Mouse (Mus musculus) MEL (cell line): ENCODE measurements around the gene Lyg1. TPM values are rescaled to one million over a fixed set of nuclear protein-coding genes. Genes with fewer than 3 reads are reported as not detected.

Experiments
- DNase-seq: peaks from one replicate; pipeline ENCODE4 v3.0.0; 2011; ENCODE audit warnings: low read depth, low spot score
- H3K27ac ChIP-seq: 2 replicates; pipeline ENCODE4 v1.5.1; 2012; ENCODE audit warnings: low read depth, mild to moderate bottlenecking, control low read depth, low read length, moderate library complexity; ENCODE audit not compliant: control insufficient read depth
- H3K27me3 ChIP-seq, 2 experiments: fragments of 150-350 bp in 1 of 2; sonication (generic) in 1 of 2; 2 replicates each; pipeline ENCODE4 v1.6.1; 2012; ENCODE audit warnings: low read length in 2 of 2, mild to moderate bottlenecking in 2 of 2, improper control_type of control experiment in 1 of 2, moderate library complexity in 1 of 2; ENCODE audit not compliant: insufficient read depth in 2 of 2, control insufficient read depth in 1 of 2
- H3K36me3 ChIP-seq, 2 experiments: 2 replicates each; pipeline ENCODE4 v1.6.1; 2012 to 2014; ENCODE audit warnings: low read length in 2 of 2, improper control_type of control experiment in 1 of 2, inconsistent platforms in 1 of 2, mild to moderate bottlenecking in 1 of 2; ENCODE audit not compliant: insufficient read depth in 2 of 2, control insufficient read depth in 1 of 2
- H3K4me1 ChIP-seq, 2 experiments: fragments of 150-350 bp in 1 of 2; sonication (generic) in 1 of 2; 2 replicates each; pipeline ENCODE4 v1.6.1; 2012; ENCODE audit warnings: low read length in 2 of 2, improper control_type of control experiment in 1 of 2, mild to moderate bottlenecking in 1 of 2; ENCODE audit not compliant: insufficient read depth in 2 of 2, control insufficient read depth in 1 of 2
- H3K4me3 ChIP-seq, 2 experiments: fragments of 150-350 bp in 1 of 2; sonication (generic) in 1 of 2; 2 replicates each; pipeline ENCODE4 v1.5.1; 2012; ENCODE audit warnings: low read depth in 2 of 2, low read length in 2 of 2, mild to moderate bottlenecking in 2 of 2, moderate library complexity in 2 of 2, control low read depth in 1 of 2, improper control_type of control experiment in 1 of 2; ENCODE audit not compliant: control insufficient read depth in 1 of 2, insufficient read depth in 1 of 2
- H3K79me2 ChIP-seq: 2 replicates; pipeline ENCODE4 v1.6.1; 2012; ENCODE audit warnings: mild to moderate bottlenecking, low read length, moderate library complexity; ENCODE audit not compliant: control insufficient read depth, poor library complexity, insufficient read depth
- H3K9ac ChIP-seq: 2 replicates; pipeline ENCODE4 v1.6.1; 2012; ENCODE audit warnings: low read depth, mild to moderate bottlenecking, control low read depth, low read length, moderate library complexity; ENCODE audit not compliant: control insufficient read depth, poor library complexity, severe bottlenecking
- H3K9me3 ChIP-seq: fragments of 150-350 bp; sonication (generic); replicated peaks from 2 replicates; pipeline ENCODE4 v1.6.1; 2012; ENCODE audit warnings: mild to moderate bottlenecking, low read length, improper control_type of control experiment, moderate library complexity; ENCODE audit not compliant: insufficient read depth
- BHLHE40 ChIP-seq: IDR thresholded peaks from 2 replicates; pipeline ENCODE4 v1.6.1; 2012; ENCODE audit warnings: low read depth, mild to moderate bottlenecking, inconsistent platforms, low read length, improper control_type of control experiment, borderline replicate concordance
- CHD1 ChIP-seq: IDR thresholded peaks from 2 replicates; pipeline ENCODE4 v1.6.1; 2012; ENCODE audit warnings: low read depth, mild to moderate bottlenecking, inconsistent platforms, low read length, improper control_type of control experiment
- CHD2 ChIP-seq: IDR thresholded peaks from 2 replicates; pipeline ENCODE4 v1.6.1; 2011; ENCODE audit warnings: low read length, improper control_type of control experiment
- CTCF ChIP-seq, 3 experiments: IDR thresholded peaks in 2 of 3; conservative IDR thresholded peaks in 1 of 3; 2 replicates each; pipeline ENCODE4 v1.5.1; 2011 to 2012; ENCODE audit warnings: low read length in 3 of 3, low read depth in 2 of 3, mild to moderate bottlenecking in 2 of 3, improper control_type of control experiment in 1 of 3, inconsistent platforms in 1 of 3, mixed read lengths in 1 of 3, moderate library complexity in 1 of 3; ENCODE audit not compliant: control insufficient read depth in 1 of 3, insufficient read depth in 1 of 3, poor library complexity in 1 of 3, severe bottlenecking in 1 of 3
- E2F4 ChIP-seq: IDR thresholded peaks from 2 replicates; pipeline ENCODE4 v1.6.1; 2011; ENCODE audit warnings: low read depth, low read length, improper control_type of control experiment, borderline replicate concordance
- EP300 ChIP-seq, 2 experiments: IDR thresholded peaks; 2 replicates each; pipeline ENCODE4 v1.6.1; 2011; ENCODE audit warnings: improper control_type of control experiment in 2 of 2, low read length in 2 of 2, low read depth in 1 of 2, mild to moderate bottlenecking in 1 of 2
- ETS1 ChIP-seq: IDR thresholded peaks from 2 replicates; pipeline ENCODE4 v1.6.1; 2012; ENCODE audit warnings: low read depth, mild to moderate bottlenecking, inconsistent platforms, low read length, improper control_type of control experiment, moderate library complexity
- GABPA ChIP-seq: IDR thresholded peaks from 2 replicates; pipeline ENCODE4 v1.6.1; 2012; ENCODE audit warnings: low read depth, mild to moderate bottlenecking, inconsistent platforms, low read length, improper control_type of control experiment, moderate library complexity
- JUND ChIP-seq: IDR thresholded peaks from 2 replicates; pipeline ENCODE4 v1.6.1; 2011; ENCODE audit warnings: low read depth, mild to moderate bottlenecking, improper control_type of control experiment, low read length
- KAT2A ChIP-seq: conservative IDR thresholded peaks from 2 replicates; pipeline ENCODE4 v1.6.1; 2012; ENCODE audit warnings: low read depth, low read length, improper control_type of control experiment, inconsistent platforms
- MAFK ChIP-seq: IDR thresholded peaks from 2 replicates; pipeline ENCODE4 v1.6.1; 2011; ENCODE audit warnings: low read depth, mild to moderate bottlenecking, low read length, improper control_type of control experiment, borderline replicate concordance
- MAX ChIP-seq: IDR thresholded peaks from 2 replicates; pipeline ENCODE4 v1.6.1; 2011; ENCODE audit warnings: low read length, improper control_type of control experiment
- MAZ ChIP-seq: IDR thresholded peaks from 2 replicates; pipeline ENCODE4 v1.6.1; 2012; ENCODE audit warnings: low read depth, mild to moderate bottlenecking, inconsistent platforms, low read length, improper control_type of control experiment
- MEF2A ChIP-seq: IDR thresholded peaks from 2 replicates; pipeline ENCODE4 v1.6.1; 2014; ENCODE audit warnings: low read depth, mild to moderate bottlenecking, inconsistent platforms, low read length, improper control_type of control experiment; ENCODE audit not compliant: poor library complexity, insufficient replicate concordance, severe bottlenecking; ENCODE audit errors: extremely low read depth
- MXI1 ChIP-seq: IDR thresholded peaks from 2 replicates; pipeline ENCODE4 v1.6.1; 2011; ENCODE audit warnings: mild to moderate bottlenecking, low read depth, low read length, improper control_type of control experiment
- MYB ChIP-seq: IDR thresholded peaks from 2 replicates; pipeline ENCODE4 v1.6.1; 2011; ENCODE audit warnings: mild to moderate bottlenecking, low read depth, low read length, improper control_type of control experiment
- MYC ChIP-seq: IDR thresholded peaks from 2 replicates; pipeline ENCODE4 v1.6.1; 2011; ENCODE audit warnings: low read depth, mild to moderate bottlenecking, low read length, improper control_type of control experiment, moderate library complexity
- NELFE ChIP-seq: IDR thresholded peaks from 2 replicates; pipeline ENCODE4 v1.6.1; 2011; ENCODE audit warnings: low read depth, low read length, improper control_type of control experiment
- NRF1 ChIP-seq: IDR thresholded peaks from 2 replicates; pipeline ENCODE4 v1.6.1; 2014; ENCODE audit warnings: low read depth, mild to moderate bottlenecking, inconsistent platforms, low read length, improper control_type of control experiment, moderate library complexity; ENCODE audit not compliant: poor library complexity, insufficient read depth, severe bottlenecking
- POLR2AphosphoS2 ChIP-seq: IDR thresholded peaks from 2 replicates; pipeline ENCODE4 v1.6.1; 2011; ENCODE audit warnings: low read length, improper control_type of control experiment
- POLR2AphosphoS5 ChIP-seq: IDR thresholded peaks from 2 replicates; pipeline ENCODE4 v1.6.1; 2012; ENCODE audit warnings: low read depth, borderline replicate concordance, mild to moderate bottlenecking, inconsistent platforms, low read length, moderate library complexity, mixed read lengths
- RAD21 ChIP-seq: IDR thresholded peaks from 2 replicates; pipeline ENCODE4 v1.6.1; 2011; ENCODE audit warnings: mild to moderate bottlenecking, low read depth, low read length, improper control_type of control experiment
- RCOR1 ChIP-seq: IDR thresholded peaks from 2 replicates; pipeline ENCODE4 v1.6.1; 2012; ENCODE audit warnings: low read depth, mild to moderate bottlenecking, inconsistent platforms, low read length, improper control_type of control experiment
- SIN3A ChIP-seq: IDR thresholded peaks from 2 replicates; pipeline ENCODE4 v1.6.1; 2012; ENCODE audit warnings: low read length, improper control_type of control experiment, inconsistent platforms
- SMC3 ChIP-seq: IDR thresholded peaks from 2 replicates; pipeline ENCODE4 v1.6.1; 2011; ENCODE audit warnings: low read depth, low read length, improper control_type of control experiment
- TAL1 ChIP-seq: IDR thresholded peaks from 2 replicates; pipeline ENCODE4 v1.6.1; 2012; ENCODE audit warnings: mild to moderate bottlenecking, inconsistent platforms, low read length, moderate library complexity, mixed read lengths
- TBP ChIP-seq: IDR thresholded peaks from 2 replicates; pipeline ENCODE4 v1.8.0; 2011; ENCODE audit warnings: low read depth, low read length, improper control_type of control experiment
- TCF12 ChIP-seq: IDR thresholded peaks from 2 replicates; pipeline ENCODE4 v1.6.1; 2014; ENCODE audit warnings: low read depth, mild to moderate bottlenecking, inconsistent platforms, low read length, improper control_type of control experiment, moderate library complexity
- UBTF ChIP-seq: IDR thresholded peaks from 2 replicates; pipeline ENCODE4 v1.6.1; 2012; ENCODE audit warnings: low read depth, mild to moderate bottlenecking, inconsistent platforms, low read length, improper control_type of control experiment, moderate library complexity, borderline replicate concordance; ENCODE audit not compliant: insufficient read depth
- USF1 ChIP-seq: IDR thresholded peaks from 2 replicates; pipeline ENCODE4 v1.6.1; 2014; ENCODE audit warnings: low read depth, mild to moderate bottlenecking, inconsistent platforms, low read length, improper control_type of control experiment, moderate library complexity
- USF2 ChIP-seq, 2 experiments: IDR thresholded peaks; 2 replicates each; pipeline ENCODE4 v1.6.1; 2011 to 2012; ENCODE audit warnings: improper control_type of control experiment in 2 of 2, low read length in 2 of 2, borderline replicate concordance in 1 of 2, inconsistent platforms in 1 of 2, low read depth in 1 of 2, mild to moderate bottlenecking in 1 of 2; ENCODE audit not compliant: insufficient read depth in 1 of 2
- ZC3H11A ChIP-seq: IDR thresholded peaks from 2 replicates; pipeline ENCODE4 v1.6.1; 2012; ENCODE audit warnings: low read depth, mild to moderate bottlenecking, inconsistent platforms, low read length, improper control_type of control experiment
- ZKSCAN1 ChIP-seq: IDR thresholded peaks from 2 replicates; pipeline ENCODE4 v1.6.1; 2012; ENCODE audit warnings: low read depth, mild to moderate bottlenecking, inconsistent platforms, low read length, improper control_type of control experiment, moderate library complexity
- ZMIZ1 ChIP-seq: IDR thresholded peaks from 2 replicates; pipeline ENCODE4 v1.6.1; 2012; ENCODE audit warnings: low read depth, mild to moderate bottlenecking, inconsistent platforms, low read length, improper control_type of control experiment, moderate library complexity
- ZNF384 ChIP-seq: IDR thresholded peaks from 2 replicates; pipeline ENCODE4 v1.6.1; 2012; ENCODE audit warnings: low read depth, mild to moderate bottlenecking, inconsistent platforms, low read length, improper control_type of control experiment
- polyA plus RNA-seq, 2 experiments: library from polyadenylated mRNA; stranded (reverse) in 1 of 2; unstranded in 1 of 2; fragments of >175 nt in 1 of 2; fragments of >200 nt in 1 of 2; gene quantifications; 2 replicates each; pipeline versions ENCODE4 v1.2.1 to v1.2.4; 2012; ENCODE audit warnings: low replicate concordance in 2 of 2, low read depth in 1 of 2; ENCODE audit not compliant: insufficient read length in 2 of 2, insufficient read depth in 1 of 2, missing spikeins in 1 of 2
- total RNA-seq: library from RNA; depleted of rRNA; stranded (reverse); fragments of 300-350 nt; gene quantifications from 2 replicates; pipeline ENCODE4 v1.2.3, GENCODE M21; 2012

Gene Lyg1
- total and polyA plus RNA-seq, 3 experiments = not detected

DNA sequence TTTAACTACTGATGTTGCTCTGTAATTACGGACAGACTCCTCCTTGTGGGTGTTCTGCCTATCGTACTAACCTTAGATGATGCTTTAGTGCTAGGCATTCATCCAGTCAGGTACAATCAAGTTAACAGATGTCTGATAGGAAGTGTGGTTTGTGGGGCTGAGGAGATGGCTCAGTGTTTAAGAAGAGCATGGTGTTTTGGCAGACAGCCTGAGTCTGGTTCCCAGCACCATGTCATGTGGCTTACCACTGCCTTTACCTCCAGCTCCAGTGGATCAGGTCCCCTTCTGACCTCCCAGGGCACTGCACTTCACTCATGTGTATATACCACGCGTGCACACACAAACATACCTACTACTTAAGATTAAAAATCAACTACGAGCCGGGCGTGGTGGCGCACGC, 44.4 kb upstream of the Lyg1 start (continued):
- TF ChIP-seq E2F4 = no peak
- no peak for TF ChIP-seq ZKSCAN1
- no peak for TF ChIP-seq RAD21
- TF ChIP-seq SIN3A = peak; percentile 87
- TF ChIP-seq JUND = no peak
- peak; percentile 91 for TF ChIP-seq ETS1
- TF ChIP-seq RCOR1 = peak; percentile 57; the same call in 1 of the 2 replicates
- no peak for TF ChIP-seq CHD1

DNA sequence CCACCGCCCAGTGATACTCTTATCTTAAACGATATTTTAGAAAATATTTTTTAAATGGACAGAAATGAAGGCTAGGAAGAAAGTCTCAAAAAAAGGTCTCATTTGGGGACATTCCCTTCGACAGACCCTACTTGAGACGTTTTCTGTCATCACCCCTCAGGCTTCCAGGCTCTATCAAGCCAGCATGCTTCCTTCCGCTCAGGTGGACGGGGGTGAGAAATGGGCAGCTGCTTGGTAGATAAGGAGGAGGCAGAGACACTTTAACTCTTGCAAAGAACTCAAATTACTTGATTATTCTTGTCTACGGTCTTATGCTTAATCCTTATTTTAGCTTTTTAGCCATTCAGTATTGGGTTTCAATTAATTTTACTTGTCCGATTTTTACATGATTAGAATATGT, 43.3 kb upstream of the Lyg1 start:
- H3K9me3 ChIP-seq = no peaks in the 10 kb centered on the region
- H3K4me3 ChIP-seq = 0 out of 4 replicates have a peak overlapping the region, but pooled peaks of 1 of the 2 experiments have one; percentile 18
- H3K9ac ChIP-seq = no peak overlapping the region
- H3K27me3 ChIP-seq = no peaks in the 10 kb centered on the region
- H3K36me3 ChIP-seq = peaks cover 7 to 48% of the 10 kb centered on the region in 2 experiments
- peaks cover 72% of the 10 kb centered on the region for H3K79me2 ChIP-seq
- H3K4me1 ChIP-seq = peaks cover 30 to 32% of the 10 kb centered on the region in 2 experiments
- peak overlapping the region; percentile 50 for H3K27ac ChIP-seq
- peak; percentile 70 for DNase-seq
- no peak for TF ChIP-seq MYB
- TF ChIP-seq EP300 (IDR thresholded peaks at IDR 0.05; ENCODE audit: low read depth in 1 of 2, low read length in 2 of 2) = peak; percentile 81 to 86
- TF ChIP-seq CHD2 = no peak
- no peak for TF ChIP-seq ZKSCAN1
- TF ChIP-seq POLR2AphosphoS5 = no peak
- TF ChIP-seq ZMIZ1 = no peak
- TF ChIP-seq ZNF384 = peak; percentile 43; the same call in 1 of the 2 replicates
- TF ChIP-seq NELFE = no peak
- no peak for TF ChIP-seq NRF1
- peak; percentile 75; the same call in 1 of the 2 replicates for TF ChIP-seq MAZ
- TF ChIP-seq CTCF (IDR thresholded peaks at IDR 0.05 in 2 of 3, conservative IDR thresholded peaks at IDR 0.05 in 1 of 3; ENCODE audit: control insufficient read depth in 1 of 3, insufficient read depth in 1 of 3, low read depth in 2 of 3, low read length in 3 of 3, poor library complexity in 1 of 3, severe bottlenecking in 1 of 3) = no peak
- TF ChIP-seq KAT2A = no peak
- TF ChIP-seq ETS1 = peak; percentile 96
- no peak for TF ChIP-seq MEF2A
- no peak for TF ChIP-seq MYC
- peak; percentile 57; the same call in 1 of the 2 replicates for TF ChIP-seq MAX
- TF ChIP-seq MAFK = no peak
- TF ChIP-seq RAD21 = no peak
- peak; percentile 88 for TF ChIP-seq SIN3A
- no peak for TF ChIP-seq USF2 (IDR thresholded peaks at IDR 0.05; ENCODE audit: borderline replicate concordance in 1 of 2, insufficient read depth in 1 of 2, low read depth in 1 of 2, low read length in 2 of 2)
- TF ChIP-seq SMC3 = no peak
- peak; percentile 52; the same call in 1 of the 2 replicates for TF ChIP-seq BHLHE40
- TF ChIP-seq ZC3H11A = no peak
- peak; percentile 91 for TF ChIP-seq TCF12
- no peak for TF ChIP-seq TBP
- TF ChIP-seq RCOR1 = peak; percentile 55
- peak; percentile 74 for TF ChIP-seq TAL1
- TF ChIP-seq JUND = no peak
- TF ChIP-seq POLR2AphosphoS2 = no peak
- TF ChIP-seq USF1 = no peak
- no peak for TF ChIP-seq UBTF
- TF ChIP-seq MXI1 = peak; percentile 80
- no peak for TF ChIP-seq GABPA
